Mouse (Mus musculus) stomach, postnatal 0 days (tissue): ENCODE measurements around the gene Rnf151.

Experiments used
- CTCF ChIP-seq: IDR thresholded peaks from 2 replicates; pipeline ENCODE4 v1.5.1; 2016; ENCODE audit warnings: antibody characterized with exemption, low read depth, mild to moderate bottlenecking, moderate library complexity
- EP300 ChIP-seq: optimal IDR thresholded peaks from 2 replicates; pipeline ENCODE3; 2016; ENCODE audit warnings: antibody characterized with exemption

DNA sequence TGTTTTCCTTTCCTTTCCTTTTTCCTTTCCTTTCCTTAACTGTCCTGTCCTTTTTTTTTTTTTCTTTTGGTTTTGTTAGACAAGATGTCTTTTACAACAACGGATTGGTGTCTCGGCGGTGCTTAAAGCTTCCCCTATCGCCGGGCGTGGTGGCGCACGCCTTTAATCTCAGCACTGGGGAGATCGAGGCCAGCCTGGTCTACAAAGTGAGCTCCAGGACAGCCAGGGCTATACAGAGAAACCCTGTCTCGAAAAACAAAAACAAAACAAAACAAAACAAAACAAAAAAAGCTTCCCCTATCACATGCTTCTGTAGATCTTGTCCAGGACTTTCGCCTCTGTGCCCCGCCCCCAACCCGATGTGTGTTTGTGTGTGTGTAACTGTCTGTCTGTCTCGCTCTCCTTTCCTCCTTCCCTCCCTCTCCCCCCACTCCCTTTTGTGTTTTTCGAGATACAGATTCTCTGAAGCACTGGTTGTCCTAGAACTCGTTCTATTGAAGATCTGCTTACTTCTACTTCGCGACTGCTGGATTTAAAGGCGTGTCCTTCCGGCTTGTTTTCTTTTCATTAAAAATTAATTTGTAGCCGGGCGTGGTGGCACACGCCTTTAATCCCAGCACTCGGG, 9.9 kb downstream of the Rnf151 start:
- TF ChIP-seq CTCF (no peak), EP300 (no peak)
